20 mouse cellular contexts compared by ENCODE assay signal in the genomic region with DNA sequence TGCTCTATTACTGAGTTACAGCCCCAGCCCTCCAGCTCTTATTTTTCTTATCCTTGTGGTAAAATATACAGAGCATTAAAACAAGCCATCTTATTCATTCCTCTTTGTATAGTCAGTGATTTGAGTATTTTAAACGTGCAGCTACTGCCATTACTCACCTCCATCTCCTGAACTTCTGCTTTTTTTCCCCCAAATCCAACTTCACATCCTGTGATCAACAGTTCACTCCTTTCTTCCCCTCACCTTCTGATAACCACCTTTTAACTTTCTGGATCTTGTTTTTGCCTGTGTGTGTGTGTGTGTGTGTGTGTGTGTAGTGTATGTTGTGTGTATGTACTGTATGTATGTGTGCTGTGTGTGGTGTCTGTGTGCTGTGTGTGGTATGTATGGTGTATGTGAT.
"Had no signal": no experiment of that assay in that cellular context is flagged by ENCODE, and none has a peak within 500 bp of the region (broad histone marks: within the 10 kb centered on the region; RNA-seq: fewer than 3 reads in every experiment).

No protein-coding gene starts in this region.

- H3K9me3 ChIP-seq: midbrain, embryonic 13.5 days; midbrain, embryonic 15.5 days; neural tube, embryonic 12.5 days; neural tube, embryonic 15.5 days had no signal

- H3K4me2 ChIP-seq: lung, embryonic 14.5 days; midbrain, embryonic 11.5 days; midbrain, embryonic 13.5 days; midbrain, embryonic 15.5 days; neural tube, embryonic 12.5 days; neural tube, embryonic 15.5 days had no signal

- H3K4me1 ChIP-seq: megakaryocyte, embryonic 14.5 days; neural tube, embryonic 12.5 days had no signal

- H3K9ac ChIP-seq: liver, embryonic 14.5 days; lung, embryonic 14.5 days; midbrain, embryonic 13.5 days; midbrain, embryonic 15.5 days; neural tube, embryonic 12.5 days; neural tube, embryonic 15.5 days had no signal

- DNase-seq: lung, adult 18-20 months; lung, embryonic 14.5 days; lung, postnatal 10 days; lung, postnatal 4 days; retina, postnatal 1 day; right cerebral cortex, adult 18-20 months; right cerebral cortex, postnatal 25 days; right cerebral cortex, postnatal 4 days; spleen, adult 18-20 months; thymus, adult 2 months; thymus, postnatal 25 days; thymus, postnatal 4 days had no signal

- H3K36me3 ChIP-seq: midbrain, embryonic 13.5 days; midbrain, embryonic 15.5 days; neural tube, embryonic 12.5 days; neural tube, embryonic 15.5 days had no signal

- H3K27ac ChIP-seq: liver, embryonic 14.5 days; midbrain, embryonic 13.5 days; midbrain, embryonic 15.5 days; neural tube, embryonic 12.5 days; neural tube, embryonic 15.5 days had no signal

- H3K27me3 ChIP-seq: megakaryocyte, embryonic 14.5 days; neural tube, embryonic 12.5 days; neural tube, embryonic 15.5 days had no signal

- H3K4me3 ChIP-seq: megakaryocyte, embryonic 14.5 days; midbrain, embryonic 13.5 days; midbrain, embryonic 15.5 days; myocyte; neural tube, embryonic 12.5 days; neural tube, embryonic 15.5 days had no signal
